8 mouse cellular contexts compared by ENCODE assay signal in genomic region chr10:81811899-81812298, GRCm38 (mm10). TPM values are rescaled to one million over a fixed set of nuclear protein-coding genes. Genes with fewer than 3 reads are reported as not detected.
DNase-seq lines count a peak whose midpoint lies in the region; ATAC-seq and TF ChIP-seq lines count a peak whose summit lies in the region.
"Not testable (repeated sequence)": the region's sequence is repeated elsewhere in the genome, so short reads cannot be mapped to it uniquely, and the experiment has no call there.

Gene Gm4767, plus strand, starts transcription at chr10:81812186.

- not testable (repeated sequence) for H3K9me3 ChIP-seq in hindbrain, embryonic 13.5 days; limb, embryonic 11.5 days (ENCODE audit: control insufficient read depth, low read length); midbrain, embryonic 10.5 days (replicated peaks); stomach, embryonic 16.5 days (replicated peaks; ENCODE audit: control insufficient read depth, low read length)

- H3K27me3 ChIP-seq in cerebellum, adult 2 months (ENCODE audit: control insufficient read depth, insufficient read depth, low read length); hindbrain, embryonic 13.5 days; limb, embryonic 11.5 days (ENCODE audit: control insufficient read depth, insufficient read depth, low read length); midbrain, embryonic 10.5 days (ENCODE audit: low read depth, poor library complexity, severe bottlenecking); stomach, embryonic 16.5 days (ENCODE audit: control insufficient read depth, insufficient read depth, low read length): not testable (repeated sequence)

- 0 out of 2 replicates have a peak within 1 kb of the TSS, but pooled peaks have one; percentile 25 for H3K4me2 ChIP-seq in hindbrain, embryonic 13.5 days
- not testable (repeated sequence) for H3K4me2 ChIP-seq in limb, embryonic 11.5 days (ENCODE audit: low read depth, severe bottlenecking); stomach, embryonic 16.5 days (ENCODE audit: low read depth, low read length)

- WGBS in cerebellum, adult 2 months, result 29% methylated on average over 18 of the region's 20 CpGs
- WGBS in hindbrain, embryonic 13.5 days, result 23% methylated on average over 12 of the region's 20 CpGs
- WGBS in limb, embryonic 11.5 days, result 36% methylated on average over 11 of the region's 20 CpGs
- 41% methylated on average over 10 of the region's 20 CpGs for WGBS in midbrain, embryonic 10.5 days
- 22% methylated on average over 15 of the region's 20 CpGs for WGBS in stomach, embryonic 16.5 days

- ATAC-seq in hindbrain, embryonic 13.5 days (ENCODE audit: low FRiP score); limb, embryonic 11.5 days (ENCODE audit: insufficient number of reproducible peaks, low FRiP score, low TSS enrichment, low read depth); stomach, embryonic 16.5 days (ENCODE audit: insufficient read depth, low FRiP score): not testable (repeated sequence)

- H3K4me1 ChIP-seq in cerebellum, adult 2 months (ENCODE audit: control insufficient read depth, insufficient read depth, low read length); hindbrain, embryonic 13.5 days (replicated peaks); limb, embryonic 11.5 days (ENCODE audit: control insufficient read depth, insufficient read depth, low read length); midbrain, embryonic 10.5 days; stomach, embryonic 16.5 days (ENCODE audit: control insufficient read depth, insufficient read depth, low read length): not testable (repeated sequence)

- peak; percentile 0 for DNase-seq in Muller cell, postnatal 12 days (ENCODE audit: inconsistent ontology term)
- peak; percentile 7 to 28 for DNase-seq in cerebellum, adult 2 months
- DNase-seq in gastrocnemius, postnatal 10 days, result peak; percentile 1
- DNase-seq in kidney, postnatal 10 days, result peak; percentile 9
- peak; percentile 22 for DNase-seq in limb, embryonic 11.5 days (ENCODE audit: low spot score)
- DNase-seq in midbrain, embryonic 10.5 days (ENCODE audit: low spot score), result peak; percentile 3

- not testable (repeated sequence) for H3K36me3 ChIP-seq in hindbrain, embryonic 13.5 days; limb, embryonic 11.5 days (ENCODE audit: control insufficient read depth, insufficient read depth, low read length); midbrain, embryonic 10.5 days; stomach, embryonic 16.5 days (ENCODE audit: control insufficient read depth, insufficient read depth, low read length)

- not testable (repeated sequence) for TF ChIP-seq POLR2A in cerebellum, adult 2 months (IDR thresholded peaks at IDR 0.05; ENCODE audit: borderline replicate concordance, insufficient read depth, low read length)

- not testable (repeated sequence) for H3K27ac ChIP-seq in cerebellum, adult 2 months (ENCODE audit: insufficient read depth, low read length); hindbrain, embryonic 13.5 days; limb, embryonic 11.5 days (replicated peaks; ENCODE audit: low read depth, low read length); midbrain, embryonic 10.5 days (replicated peaks); stomach, embryonic 16.5 days (ENCODE audit: low read length)

- H3K4me3 ChIP-seq in cerebellum, adult 2 months (replicated peaks; ENCODE audit: insufficient read depth, low read depth, low read length); hindbrain, embryonic 13.5 days; limb, embryonic 11.5 days (ENCODE audit: low read depth, low read length); midbrain, embryonic 10.5 days: not testable (repeated sequence)
- peak within 1 kb of the TSS; percentile 21; the same call in 1 of the 2 replicates for H3K4me3 ChIP-seq in stomach, embryonic 16.5 days (replicated peaks; ENCODE audit: low read length)

- not testable (repeated sequence) for H3K9ac ChIP-seq in hindbrain, embryonic 13.5 days; limb, embryonic 11.5 days (ENCODE audit: low read length); stomach, embryonic 16.5 days (ENCODE audit: low read length)

- TF ChIP-seq CTCF in cerebellum, adult 2 months (IDR thresholded peaks at IDR 0.05; ENCODE audit: borderline replicate concordance, insufficient read depth, low read depth, low read length), result not testable (repeated sequence)

RNA-seq across cellular contexts. Expression of gene Gm4767, which starts in this region (rescaled TPM):
- polyA plus RNA-seq in cerebellum, adult 2 months (2012; rRNA removed), result 0.78 and 0.79 TPM in 2 replicates
- total RNA-seq in gastrocnemius, postnatal 10 days (2021), result 1 to 10 TPM in 1 of 2 experiments, under 1 TPM in 1; 0.94 to 1.1 TPM
- 2.6 and 3.4 TPM in 2 replicates for polyA plus RNA-seq in hindbrain, embryonic 13.5 days (2015; fragmentation: Nextera tagmentation; extraction: Ambion mirVana)
- 3.2 and 4.4 TPM in 2 replicates for polyA plus RNA-seq in limb, embryonic 11.5 days (2014; fragmentation: Nextera tagmentation; extraction: Ambion mirVana)
- polyA plus RNA-seq in midbrain, embryonic 10.5 days (2016; fragmentation: Nextera tagmentation; extraction: Ambion mirVana), result 2.1 and 3.3 TPM in 2 replicates
- polyA plus RNA-seq in stomach, embryonic 16.5 days (2015; fragmentation: Nextera tagmentation; extraction: Ambion mirVana), result 2.2 and 2.9 TPM in 2 replicates

Comparison
In these comparisons a context has a peak if more than half of its experiments do, and no peak if none do; other contexts are left out.
1. Peak in DNase-seq in cerebellum, adult 2 months; RNA of the gene not detected or under 1 TPM.